Mouse (Mus musculus): Measurements from ENCODE around the gene Apba2.

Gene Apba2

GRCm38 (mm10) chr7:64533374-64533773 is 31.9 kb downstream of the Apba2 start:
- no peak for DNase-seq

- no peak for DNase-seq
Measured at GRCm38 (mm10) chr7:64535269-64535668, 33.8 kb downstream of the Apba2 start.

GRCm38 (mm10) chr7:64539450-64540148 is 38.1 kb downstream of the Apba2 start:
- DNase-seq = no peak

- DNase-seq = no peak
Measured at GRCm38 (mm10) chr7:64546801-64547200, 45.3 kb downstream of the Apba2 start.

GRCm38 (mm10) chr7:64550856-64551255 is 49.4 kb downstream of the Apba2 start:
- DNase-seq = no peak

GRCm38 (mm10) chr7:64552523-64553190 is 51.2 kb downstream of the Apba2 start:
- DNase-seq = no peak

- no peak for DNase-seq
Measured at GRCm38 (mm10) chr7:64561711-64562498, 60.4 kb downstream of the Apba2 start.

- DNase-seq = no peak
Measured at GRCm38 (mm10) chr7:64564891-64565571, 63.5 kb downstream of the Apba2 start.

GRCm38 (mm10) chr7:64566371-64567243 is 65.1 kb downstream of the Apba2 start:
- no peak for DNase-seq

- no peak for DNase-seq
Measured at GRCm38 (mm10) chr7:64568722-64569121, 67.2 kb downstream of the Apba2 start.

- DNase-seq = no peak
Measured at GRCm38 (mm10) chr7:64569676-64570075, 68.2 kb downstream of the Apba2 start.

- DNase-seq = no peak
Measured at GRCm38 (mm10) chr7:64570914-64571313, 69.4 kb downstream of the Apba2 start.

- no peak for DNase-seq
Measured at GRCm38 (mm10) chr7:64574144-64574543, 72.6 kb downstream of the Apba2 start.

GRCm38 (mm10) chr7:64576519-64576951 is 75.0 kb downstream of the Apba2 start:
- peak; percentile 22 to 43 for DNase-seq

GRCm38 (mm10) chr7:64578176-64578575 is 76.7 kb downstream of the Apba2 start:
- DNase-seq = no peak

- DNase-seq = no peak
Measured at GRCm38 (mm10) chr7:64579887-64580286, 78.4 kb downstream of the Apba2 start.

GRCm38 (mm10) chr7:64580293-64580692 is 78.8 kb downstream of the Apba2 start:
- no peak for DNase-seq

GRCm38 (mm10) chr7:64582358-64582757 is 80.9 kb downstream of the Apba2 start:
- DNase-seq = no peak

GRCm38 (mm10) chr7:64583670-64584121 is 82.2 kb downstream of the Apba2 start:
- DNase-seq = peak; percentile 12 to 31

GRCm38 (mm10) chr7:64586133-64586532 is 84.6 kb downstream of the Apba2 start:
- DNase-seq = no peak

- DNase-seq = no peak
Measured at GRCm38 (mm10) chr7:64586571-64586970, 85.1 kb downstream of the Apba2 start.
